Mouse (Mus musculus) ES-E14 (cell line): ENCODE measurements at regions not wholly inside any gene's neighbourhood (a gene's known extent, or its start where the extent isn't known, plus 50 kb on each side); places are given as distances from the start of the nearest gene placed in this dataset.

ENCODE experiments used
- DNase-seq: peaks from one replicate; pipeline ENCODE4 v3.0.0-alpha.2; 2013; ENCODE audit warnings: low read depth, low spot score
- H3K27ac ChIP-seq: 2 replicates; pipeline ENCODE4 v1.5.1; 2012; ENCODE audit warnings: low read depth, mild to moderate bottlenecking, low read length, moderate library complexity, mixed read lengths; ENCODE audit not compliant: poor library complexity, insufficient read depth, severe bottlenecking
- H3K36me3 ChIP-seq: 2 replicates; pipeline ENCODE4 v1.6.1; 2012; ENCODE audit warnings: mild to moderate bottlenecking, low read length, moderate library complexity, mixed read lengths; ENCODE audit not compliant: control insufficient read depth, poor library complexity, insufficient read depth, severe bottlenecking
- H3K4me1 ChIP-seq, 2 experiments: fragments of 150-350 bp in 1 of 2; sonication (generic) in 1 of 2; 2 replicates each; pipeline ENCODE4 v1.6.1; 2012; ENCODE audit warnings: low read length in 2 of 2, mild to moderate bottlenecking in 1 of 2, mixed read lengths in 1 of 2; ENCODE audit not compliant: control insufficient read depth in 2 of 2, insufficient read depth in 2 of 2, poor library complexity in 1 of 2
- H3K4me3 ChIP-seq, 2 experiments: fragments of 150-350 bp in 1 of 2; sonication (generic) in 1 of 2; 2 replicates each; pipeline ENCODE4 v1.5.1; 2012; ENCODE audit warnings: low read length in 2 of 2, low read depth in 1 of 2, mild to moderate bottlenecking in 1 of 2, mixed read lengths in 1 of 2; ENCODE audit not compliant: insufficient read depth in 1 of 2, poor library complexity in 1 of 2, severe bottlenecking in 1 of 2
- H3K9ac ChIP-seq: 2 replicates; pipeline ENCODE4 v1.6.1; 2012; ENCODE audit warnings: low read depth, mild to moderate bottlenecking, low read length, mixed read lengths; ENCODE audit not compliant: poor library complexity, insufficient read depth, severe bottlenecking
- H3K9me3 ChIP-seq: fragments of 150-350 bp; sonication (generic); 2 replicates; pipeline ENCODE4 v1.6.1; 2012; ENCODE audit warnings: low read depth, mild to moderate bottlenecking, low read length; ENCODE audit not compliant: control insufficient read depth, insufficient read depth
- CHD2 ChIP-seq: IDR thresholded peaks from 2 replicates; pipeline ENCODE4 v1.6.1; 2014; ENCODE audit warnings: mild to moderate bottlenecking, low read depth, low read length, inconsistent platforms
- HCFC1 ChIP-seq: IDR thresholded peaks from 2 replicates; pipeline ENCODE4 v1.6.1; 2012; ENCODE audit warnings: low read length, inconsistent platforms, borderline replicate concordance; ENCODE audit not compliant: insufficient read depth
- MAFK ChIP-seq: IDR thresholded peaks from 2 replicates; pipeline ENCODE4 v1.6.1; 2014; ENCODE audit warnings: mild to moderate bottlenecking, low read depth, low read length, inconsistent platforms; ENCODE audit not compliant: insufficient read depth
- ZC3H11A ChIP-seq: IDR thresholded peaks from 2 replicates; pipeline ENCODE4 v1.6.1; 2012; ENCODE audit warnings: low read depth, mild to moderate bottlenecking, inconsistent platforms, low read length, borderline replicate concordance
- ZNF384 ChIP-seq: IDR thresholded peaks from 2 replicates; pipeline ENCODE4 v1.6.1; 2012; ENCODE audit warnings: low read depth, low read length, inconsistent platforms
- in situ Hi-C, 2 experiments: fragments of 600-800 bp; cut with MboI; formaldehyde crosslinking; loops; one replicate each; pipeline ENCODE4 v1.15.1; 2025; ENCODE audit warnings: low sequenced_read_pairs in 2 of 2, inconsistent platforms in 1 of 2; ENCODE audit not compliant: unreplicated experiment in 2 of 2

- H3K27ac ChIP-seq = peak overlapping the region; percentile 7; the same call in 1 of the 2 replicates
- no peaks in the 10 kb centered on the region for H3K9me3 ChIP-seq
- H3K9ac ChIP-seq = no peak overlapping the region
- no peaks in the 10 kb centered on the region for H3K36me3 ChIP-seq
- TF ChIP-seq ZNF384 (no peak), MAFK (no peak), HCFC1 (no peak), ZC3H11A (no peak), CHD2 (no peak)
- no peaks in the 10 kb centered on the region for H3K4me1 ChIP-seq
- no peak for DNase-seq
- no peak overlapping the region for H3K4me3 ChIP-seq
- in situ Hi-C loops = no loop called here
These were observed 61.3 kb upstream of the Gm3839 start for GRCm38 (mm10) chr14:11417857-11418256.

- H3K27ac ChIP-seq = no peak overlapping the region
- TF ChIP-seq ZC3H11A (no peak), HCFC1 (no peak), MAFK (no peak), CHD2 (no peak), ZNF384 (no peak)
- no peak overlapping the region for H3K9ac ChIP-seq
- H3K36me3 ChIP-seq = no peaks in the 10 kb centered on the region
- H3K4me3 ChIP-seq = no peak overlapping the region
- in situ Hi-C loops = no loop called here
- no peaks in the 10 kb centered on the region for H3K9me3 ChIP-seq
- H3K4me1 ChIP-seq = no peaks in the 10 kb centered on the region
- DNase-seq = no peak
These were observed 65.8 kb upstream of the Gm3839 start for GRCm38 (mm10) chr14:11422306-11422705.

DNA sequence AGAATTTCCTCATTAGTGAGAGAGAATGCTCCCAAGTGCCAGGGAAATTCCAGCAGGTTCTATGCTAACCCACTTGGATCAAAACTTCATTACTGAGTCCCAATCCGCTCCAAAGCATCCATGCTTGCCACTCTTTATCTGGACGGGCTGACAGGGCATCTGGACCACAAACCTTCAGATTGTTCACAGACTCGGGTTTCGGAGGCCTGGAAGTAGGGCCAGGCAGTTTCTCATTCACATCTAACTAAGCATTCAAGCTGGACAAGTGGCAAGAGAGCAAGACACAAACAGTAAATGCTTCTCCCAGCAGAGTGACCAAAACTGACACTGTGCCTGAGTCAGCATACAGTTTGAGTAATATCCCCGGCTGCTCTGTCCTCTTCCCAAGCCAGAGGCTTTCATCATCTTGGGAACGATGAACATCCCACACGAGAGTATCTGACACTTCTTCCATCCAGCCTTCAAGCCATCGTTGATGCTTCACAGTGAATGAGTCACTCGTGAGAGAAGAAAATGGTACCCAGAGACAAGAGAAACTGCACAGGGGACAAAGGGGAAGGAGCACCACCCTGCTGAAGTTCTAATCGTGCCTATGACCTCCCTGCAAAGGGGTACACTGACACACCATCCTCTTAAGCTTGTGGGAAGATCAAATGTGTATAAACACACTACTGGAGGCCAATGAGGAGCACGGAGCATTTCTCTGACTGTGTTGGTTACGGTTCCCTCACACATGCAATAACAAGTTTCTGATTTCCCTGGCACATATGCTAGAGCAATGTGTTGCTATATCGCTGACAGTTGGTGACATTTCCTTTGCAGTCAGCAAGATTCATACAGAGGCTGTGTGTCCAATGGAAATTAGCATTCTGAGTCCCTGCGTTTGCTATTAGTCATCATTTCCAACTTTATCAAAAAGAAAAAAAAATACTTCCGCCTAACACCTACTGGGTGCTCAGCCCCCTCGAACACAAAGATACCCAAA is 72.0 kb upstream of the Gm3839 start:
- H3K36me3 ChIP-seq = no peaks in the 10 kb centered on the region
- in situ Hi-C loops = no loop called here

GRCm38 (mm10) chr14:11435166-11435784 is 78.7 kb upstream of the Gm3839 start:
- no peak for DNase-seq
- TF ChIP-seq HCFC1 (no peak), CHD2 (no peak), ZC3H11A (no peak), ZNF384 (no peak), MAFK (no peak)
- Histone ChIP-seq H3K4me3 (no peak overlapping the region), H3K4me1 (peaks cover 2% of the 10 kb centered on the region in 2 experiments; a peak in 2 of 4 replicates), H3K9me3 (no peaks in the 10 kb centered on the region), H3K9ac (no peak overlapping the region), H3K36me3 (no peaks in the 10 kb centered on the region), H3K27ac (no peak overlapping the region)
- in situ Hi-C loops = no loop called here

More for the DNA sequence above, 72.0 kb upstream of the Gm3839 start:
- Histone ChIP-seq H3K27ac (no peak overlapping the region), H3K4me1 (no peaks in the 10 kb centered on the region), H3K9me3 (no peaks in the 10 kb centered on the region), H3K4me3 (no peak overlapping the region), H3K9ac (no peak overlapping the region)
- DNase-seq = no peak
- TF ChIP-seq MAFK = no peak
- TF ChIP-seq HCFC1 = no peak
- TF ChIP-seq ZNF384 = no peak
- no peak for TF ChIP-seq ZC3H11A
- no peak for TF ChIP-seq CHD2
